Mouse (Mus musculus): Measurements from ENCODE around the gene Pptc7.
A peak's percentile ranks its signal among the peaks of the same experiment; 100 is the strongest.

GRCm38 (mm10) chr5:122262104-122262503 is 22.1 kb upstream of the Pptc7 start:
- TF ChIP-seq CTCF (IDR thresholded peaks at IDR 0.05; ENCODE audit: low read depth, low read length): peak; percentile 31
- TF ChIP-seq POLR2A (IDR thresholded peaks at IDR 0.05; ENCODE audit: insufficient read depth, low read length): no peak

Data from ES-Bruce4 (cell line).